Mouse (Mus musculus) heart, postnatal 0 days (tissue): ENCODE data around the gene Socs3. TPM values are rescaled to one million over a fixed set of nuclear protein-coding genes. Genes with fewer than 3 reads are reported as not detected.

ENCODE experiments used
- ATAC-seq: fragments of 200-750 bp; cut with Nextera tagmentation; 2 replicates; pipeline ENCODE4 v1.8.0; 2017; ENCODE audit warnings: low read depth, moderate number of reproducible peaks, moderate library complexity; ENCODE audit not compliant: insufficient read depth
- DNase-seq: peaks from one replicate; pipeline ENCODE4 v3.0.0-alpha.2; 2016; ENCODE audit warnings: low spot score
- H3K27ac ChIP-seq: fragments of 300-500 bp; sonication (generic); 2 replicates; pipeline ENCODE4 v1.5.1; 2014; ENCODE audit warnings: low read depth, mild to moderate bottlenecking
- H3K27me3 ChIP-seq: fragments of 300-500 bp; sonication (generic); 2 replicates; pipeline ENCODE4 v1.6.1; 2014; ENCODE audit warnings: low read length, mixed read lengths; ENCODE audit not compliant: control insufficient read depth, insufficient read depth
- H3K36me3 ChIP-seq: fragments of 300-500 bp; sonication (generic); replicated peaks from 2 replicates; pipeline ENCODE4 v1.6.1; 2014; ENCODE audit warnings: low read length, mixed read lengths; ENCODE audit not compliant: control insufficient read depth, insufficient read depth
- H3K4me1 ChIP-seq: fragments of 300-500 bp; sonication (generic); 2 replicates; pipeline ENCODE4 v1.6.1; 2014; ENCODE audit warnings: antibody characterized with exemption; ENCODE audit not compliant: control insufficient read depth, insufficient read depth
- H3K4me2 ChIP-seq: fragments of 300-500 bp; sonication (generic); 2 replicates; pipeline ENCODE4 v1.6.1; 2014; ENCODE audit warnings: low read depth, mild to moderate bottlenecking, low read length, moderate library complexity
- H3K4me3 ChIP-seq: fragments of 300-500 bp; sonication (generic); 2 replicates; pipeline ENCODE4 v1.5.1; 2014; ENCODE audit warnings: low read depth, low read length
- H3K9ac ChIP-seq: fragments of 300-500 bp; sonication (generic); replicated peaks from 2 replicates; pipeline ENCODE4 v1.6.1; 2014; ENCODE audit warnings: low read depth, low read length, mixed read lengths
- H3K9me3 ChIP-seq: fragments of 300-500 bp; sonication (generic); replicated peaks from 2 replicates; pipeline ENCODE4 v1.6.1; 2016; ENCODE audit warnings: low read length; ENCODE audit not compliant: control insufficient read depth
- CTCF ChIP-seq: IDR thresholded peaks from 2 replicates; pipeline ENCODE4 v1.5.1; 2016; ENCODE audit warnings: antibody characterized with exemption, control low read depth, low read depth
- EP300 ChIP-seq: IDR thresholded peaks from 2 replicates; pipeline ENCODE4 v1.6.1; 2016; ENCODE audit warnings: antibody characterized with exemption, low read depth
- WGBS: fragments of 180-500 bp; shearing (Covaris S2); extraction: QIAGEN DNeasy Blood & Tissue Kit; methylation state at CpG from one replicate; pipeline ENCODE4 v1.1.7; 2014; 5-methylcytosine and 5-hydroxymethylcytosine counted together
- polyA plus RNA-seq: library from polyadenylated mRNA; unstranded; fragments of >200 nt; fragmentation: Nextera tagmentation; extraction: Ambion mirVana; gene quantifications from 2 replicates; pipeline ENCODE4 v1.2.1, GENCODE M21; 2015
- total RNA-seq: library from RNA; depleted of rRNA; stranded (reverse); fragments of >200 nt; gene quantifications from 2 replicates; pipeline ENCODE4 v1.2.3, GENCODE M21; 2014; ENCODE audit warnings: low replicate concordance

Gene Socs3
- total and polyA plus RNA-seq, 2 experiments from 2014 or later, result 4.0 to 5.7 TPM

DNA sequence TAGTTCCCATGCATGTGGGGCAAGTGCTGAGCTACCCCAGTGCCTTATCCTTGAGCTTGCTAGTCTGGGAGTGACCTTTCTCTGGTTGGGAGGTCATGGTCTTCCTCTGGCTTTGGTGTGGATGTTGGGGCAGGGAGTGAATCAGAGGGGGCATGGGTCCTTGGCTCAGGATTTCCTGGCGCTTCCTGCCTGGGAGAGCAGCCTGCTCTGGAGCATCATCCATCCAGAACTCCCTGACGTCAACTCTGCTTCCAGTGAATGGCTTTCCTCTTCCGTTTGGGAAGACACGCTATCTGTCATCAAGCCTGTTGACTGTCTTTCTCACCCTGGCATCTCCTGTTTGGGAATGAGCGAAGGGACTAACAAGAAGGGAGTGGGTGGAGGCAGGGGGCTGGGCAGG is 12.6 kb upstream of the Socs3 start:
- no peak overlapping the region for H3K4me3 ChIP-seq
- no peak for TF ChIP-seq CTCF
- TF ChIP-seq EP300, result no peak
- peaks cover 2% of the 10 kb centered on the region for H3K4me1 ChIP-seq
- H3K4me2 ChIP-seq, result no peak overlapping the region
- ATAC-seq (no peak), DNase-seq (no peak)
- no peaks in the 10 kb centered on the region for H3K9me3 ChIP-seq
- no peaks in the 10 kb centered on the region for H3K27me3 ChIP-seq
- H3K27ac ChIP-seq, result no peak overlapping the region
- WGBS, result 39% methylated on average over 5 of the region's 5 CpGs
- H3K9ac ChIP-seq, result no peak overlapping the region
- no peaks in the 10 kb centered on the region for H3K36me3 ChIP-seq

DNA sequence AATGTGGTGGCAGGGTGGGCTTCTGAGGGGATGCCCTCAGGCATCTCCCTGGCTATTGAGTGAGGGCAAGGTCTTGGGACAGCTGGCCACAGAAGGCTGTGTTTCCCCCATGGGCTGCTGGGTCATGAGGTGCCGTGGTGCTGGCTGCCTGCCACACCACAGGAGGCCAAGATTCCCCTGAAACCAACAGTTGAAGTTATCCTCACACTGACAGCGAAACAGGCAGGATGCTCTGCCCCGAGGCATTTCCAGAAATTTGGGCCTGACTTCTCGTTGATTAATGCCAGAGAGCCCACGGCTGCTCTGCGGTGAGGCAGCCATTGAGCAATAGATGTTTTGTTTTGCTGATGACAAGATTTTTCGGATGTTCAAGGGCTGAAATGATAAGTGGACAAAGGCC is 9.5 kb upstream of the Socs3 start:
- DNase-seq, result no peak
- Histone ChIP-seq H3K4me1 (peaks cover 20% of the 10 kb centered on the region), H3K9me3 (no peaks in the 10 kb centered on the region), H3K36me3 (no peaks in the 10 kb centered on the region), H3K4me2 (no peak overlapping the region), H3K9ac (no peak overlapping the region), H3K4me3 (no peak overlapping the region), H3K27me3 (no peaks in the 10 kb centered on the region), H3K27ac (no peak overlapping the region)
- 56% methylated on average over 7 of the region's 7 CpGs for WGBS
- ATAC-seq, result no peak
- TF ChIP-seq EP300 (no peak), CTCF (no peak)

DNA sequence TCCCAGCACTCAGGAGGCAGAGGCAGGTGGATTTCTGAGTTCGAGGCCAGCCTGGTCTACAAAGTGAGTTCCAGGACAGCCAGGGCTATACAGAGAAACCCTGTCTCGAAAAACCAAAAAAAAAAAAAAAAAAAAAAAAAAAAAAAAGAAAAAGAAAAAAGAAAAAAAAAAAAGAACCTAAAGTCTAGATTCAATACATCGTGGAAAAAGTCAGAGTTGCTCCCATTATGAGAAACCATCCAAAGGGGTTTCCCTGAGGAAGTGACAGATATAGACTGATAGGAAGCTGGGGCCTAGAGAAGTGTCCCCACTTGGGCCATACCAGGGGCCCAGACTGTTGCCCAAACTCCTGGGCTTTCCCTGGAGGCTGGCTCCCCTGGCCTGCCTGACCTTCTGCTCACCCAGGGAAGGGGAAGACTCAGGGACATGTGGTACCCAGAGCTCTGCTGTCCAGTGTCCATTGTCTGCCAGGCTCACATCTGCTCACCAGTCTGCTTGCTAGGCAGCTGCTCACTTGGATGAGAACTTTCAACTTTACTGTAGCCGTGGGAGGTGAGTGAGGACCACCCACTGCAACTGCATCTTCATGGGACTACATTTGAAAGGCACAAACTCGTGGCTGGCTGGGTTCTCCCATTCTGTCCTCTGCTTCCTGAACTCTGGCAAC is 8.0 kb upstream of the Socs3 start:
- no peak overlapping the region for H3K27ac ChIP-seq
- no peak overlapping the region for H3K4me3 ChIP-seq
- no peaks in the 10 kb centered on the region for H3K9me3 ChIP-seq
- peaks cover 21% of the 10 kb centered on the region for H3K4me1 ChIP-seq
- no peaks in the 10 kb centered on the region for H3K27me3 ChIP-seq
- no peak for TF ChIP-seq EP300
- TF ChIP-seq CTCF, result no peak
- WGBS, result 57% methylated on average over 4 of the region's 5 CpGs
- no peak for DNase-seq
- no peaks in the 10 kb centered on the region for H3K36me3 ChIP-seq
- H3K4me2 ChIP-seq, result no peak overlapping the region
- ATAC-seq, result no peak
- H3K9ac ChIP-seq, result no peak overlapping the region

DNA sequence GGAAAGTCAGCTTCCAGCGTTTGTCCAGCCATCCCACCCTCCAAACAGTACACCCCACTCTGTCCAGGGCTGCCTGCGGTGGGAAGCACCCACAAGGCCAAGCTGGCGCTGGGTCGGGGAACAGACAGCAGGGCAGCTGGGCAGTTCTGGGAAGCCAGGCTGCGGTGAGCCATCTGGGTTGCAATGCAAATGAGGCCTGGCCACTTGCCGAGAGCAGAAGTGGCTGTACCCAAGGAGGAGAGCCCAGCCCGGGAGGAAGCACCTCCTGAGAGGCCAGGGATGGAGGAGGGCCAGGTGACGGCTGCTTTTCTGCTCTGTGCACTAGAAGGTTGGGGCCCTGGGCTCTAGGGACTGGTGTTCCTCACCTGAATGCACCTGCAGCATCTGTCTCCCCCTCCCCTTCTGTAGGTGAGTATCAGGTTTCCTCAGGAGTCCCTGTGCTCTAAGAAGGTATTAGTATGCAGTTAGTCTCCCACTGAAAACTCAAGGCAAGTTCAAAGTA is 6.3 kb upstream of the Socs3 start:
- Histone ChIP-seq H3K36me3 (no peaks in the 10 kb centered on the region), H3K27ac (no peak overlapping the region), H3K27me3 (no peaks in the 10 kb centered on the region), H3K4me1 (peaks cover 21% of the 10 kb centered on the region), H3K9me3 (no peaks in the 10 kb centered on the region), H3K9ac (no peak overlapping the region), H3K4me2 (no peak overlapping the region), H3K4me3 (no peak overlapping the region)
- ATAC-seq (peak; percentile 9; the same call in 1 of the 2 replicates), DNase-seq (no peak)
- 27% methylated on average over 8 of the region's 8 CpGs for WGBS
- TF ChIP-seq EP300 (no peak), CTCF (no peak)

DNA sequence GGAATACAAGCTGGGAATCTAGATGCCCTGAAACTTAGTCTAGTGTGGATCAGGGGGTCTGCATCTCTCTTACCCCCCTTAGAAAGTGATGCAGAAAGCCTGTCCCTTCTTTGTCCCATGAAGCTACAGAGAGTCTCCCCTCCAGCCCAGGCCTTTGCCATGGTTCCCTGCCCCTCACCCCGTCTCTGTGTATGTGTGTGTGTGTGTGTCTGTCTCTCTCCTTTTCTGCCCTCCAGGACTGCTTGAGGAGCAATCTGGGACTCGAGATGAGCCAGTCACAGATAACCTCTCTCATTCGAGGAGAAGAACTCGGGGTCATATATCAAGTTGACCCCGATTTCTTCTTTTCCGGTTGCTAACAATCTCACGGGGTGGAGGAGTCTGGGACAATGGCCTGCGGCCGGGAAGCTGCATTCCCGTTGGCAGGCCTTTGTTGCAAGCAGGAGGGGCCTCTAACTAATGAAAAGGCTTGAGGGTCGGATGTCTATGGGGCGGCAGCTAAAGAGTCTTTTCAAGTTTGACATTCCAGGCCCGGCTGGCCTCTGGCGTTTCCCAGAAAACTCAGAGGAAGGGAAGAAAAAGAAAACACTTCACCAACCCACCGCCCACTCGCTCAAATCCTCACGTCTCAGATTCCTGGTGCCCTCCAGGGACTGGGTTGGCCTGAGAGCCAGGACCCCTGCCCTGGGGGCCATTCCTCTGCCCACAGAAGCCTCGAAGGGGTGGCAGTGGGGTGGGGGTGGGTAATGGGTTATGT is 5.5 kb upstream of the Socs3 start:
- Histone ChIP-seq H3K27me3 (no peaks in the 10 kb centered on the region), H3K4me2 (no peak overlapping the region), H3K9me3 (no peaks in the 10 kb centered on the region), H3K4me1 (peaks cover 21% of the 10 kb centered on the region), H3K9ac (no peak overlapping the region), H3K27ac (peak overlapping the region; percentile 11; the same call in 1 of the 2 replicates), H3K36me3 (no peaks in the 10 kb centered on the region), H3K4me3 (no peak overlapping the region)
- no peak for DNase-seq
- peak; percentile 29 for ATAC-seq
- no peak for TF ChIP-seq EP300
- TF ChIP-seq CTCF, result no peak
- WGBS, result 34% methylated on average over 18 of the region's 18 CpGs
